In genomic region chrX:74115511-74115910, GRCm38 (mm10) we compare ENCODE assay signal across 8 mouse cellular contexts. TPM values are rescaled to one million over a fixed set of nuclear protein-coding genes. Genes with fewer than 3 reads are reported as not detected.
A peak's percentile ranks its signal among the peaks of the same experiment; 100 is the strongest.
DNase-seq lines count a peak whose midpoint lies in the region; ATAC-seq and TF ChIP-seq lines count a peak whose summit lies in the region.

No protein-coding gene starts in this region.

- H3K27me3 ChIP-seq in embryonic facial prominence, embryonic 15.5 days = no peaks in the 10 kb centered on the region
- no peaks in the 10 kb centered on the region; the same call in 1 of the 2 replicates for H3K27me3 ChIP-seq in kidney, embryonic 14.5 days (ENCODE audit: control insufficient read depth, insufficient read depth, low read length)
- no peaks in the 10 kb centered on the region for H3K27me3 ChIP-seq in limb, embryonic 15.5 days

- H3K36me3 ChIP-seq in embryonic facial prominence, embryonic 15.5 days = no peaks in the 10 kb centered on the region
- H3K36me3 ChIP-seq in kidney, embryonic 14.5 days (ENCODE audit: control insufficient read depth, insufficient read depth, low read length) = no peaks in the 10 kb centered on the region
- H3K36me3 ChIP-seq in limb, embryonic 15.5 days = no peaks in the 10 kb centered on the region

- peak; percentile 82 for DNase-seq in A20 (ENCODE audit: low read depth, low spot score)
- DNase-seq in heart, adult 9 months (ENCODE audit: low spot score in 2 of 2) = peak; percentile 42 to 56
- peak; percentile 67 for DNase-seq in spleen, postnatal 36 days (ENCODE audit: low spot score in 2 of 2)

- 10% methylated on average over 10 of the region's 10 CpGs for WGBS in bone marrow, adult 2 months
- WGBS in embryonic facial prominence, embryonic 15.5 days = 14% methylated on average over 10 of the region's 10 CpGs
- WGBS in kidney, embryonic 14.5 days = 29% methylated on average over 10 of the region's 10 CpGs
- WGBS in limb, embryonic 15.5 days = 21% methylated on average over 10 of the region's 10 CpGs

- peak overlapping the region; percentile 88 for H3K4me3 ChIP-seq in bone marrow, adult 2 months (replicated peaks; ENCODE audit: control insufficient read depth, low read depth, low read length)
- H3K4me3 ChIP-seq in embryonic facial prominence, embryonic 15.5 days (replicated peaks) = peak overlapping the region; percentile 31
- no peak overlapping the region; the same call in 1 of the 2 replicates for H3K4me3 ChIP-seq in kidney, embryonic 14.5 days (ENCODE audit: low read length)
- H3K4me3 ChIP-seq in limb, embryonic 15.5 days = peak overlapping the region; percentile 31

- ATAC-seq in embryonic facial prominence, embryonic 15.5 days (ENCODE audit: insufficient number of reproducible peaks, low FRiP score, low TSS enrichment, low read depth) = no peak
- peak; percentile 57; the same call in 1 of the 2 replicates for ATAC-seq in kidney, embryonic 14.5 days (ENCODE audit: low FRiP score, low TSS enrichment)
- ATAC-seq in limb, embryonic 15.5 days (ENCODE audit: insufficient number of reproducible peaks, low FRiP score, low TSS enrichment, low read depth) = no peak
- peak; percentile 89 for ATAC-seq in monocyte, adult 5-6 weeks (replicated peaks; ENCODE audit: insufficient number of reproducible peaks, low FRiP score, low TSS enrichment, poor library complexity, severe bottlenecking)

- no peaks in the 10 kb centered on the region for H3K4me1 ChIP-seq in bone marrow, adult 2 months (ENCODE audit: control insufficient read depth, insufficient read depth, low read length)
- no peaks in the 10 kb centered on the region for H3K4me1 ChIP-seq in embryonic facial prominence, embryonic 15.5 days
- no peaks in the 10 kb centered on the region for H3K4me1 ChIP-seq in kidney, embryonic 14.5 days (ENCODE audit: control insufficient read depth, insufficient read depth, low read length)
- H3K4me1 ChIP-seq in limb, embryonic 15.5 days = no peaks in the 10 kb centered on the region

- H3K4me2 ChIP-seq in embryonic facial prominence, embryonic 15.5 days (replicated peaks) = peak overlapping the region; percentile 37
- peak overlapping the region; percentile 25 for H3K4me2 ChIP-seq in kidney, embryonic 14.5 days (replicated peaks; ENCODE audit: low read depth, low read length)
- peak overlapping the region; percentile 26; the same call in 1 of the 2 replicates for H3K4me2 ChIP-seq in limb, embryonic 15.5 days

- H3K9ac ChIP-seq in embryonic facial prominence, embryonic 15.5 days = no peak overlapping the region
- H3K9ac ChIP-seq in kidney, embryonic 14.5 days (ENCODE audit: low read depth, low read length) = no peak overlapping the region
- H3K9ac ChIP-seq in limb, embryonic 15.5 days = no peak overlapping the region

- TF ChIP-seq CTCF in bone marrow, adult 2 months (IDR thresholded peaks at IDR 0.05; ENCODE audit: control insufficient read depth, insufficient read depth, low read length) = peak; percentile 57

- no peak for TF ChIP-seq POLR2A in bone marrow, adult 2 months (IDR thresholded peaks at IDR 0.05; ENCODE audit: borderline replicate concordance, control insufficient read depth, low read depth, low read length)

- no peaks in the 10 kb centered on the region for H3K9me3 ChIP-seq in embryonic facial prominence, embryonic 15.5 days (replicated peaks)
- H3K9me3 ChIP-seq in kidney, embryonic 14.5 days (ENCODE audit: control insufficient read depth, low read length) = no peaks in the 10 kb centered on the region
- no peaks in the 10 kb centered on the region for H3K9me3 ChIP-seq in limb, embryonic 15.5 days

- H3K27ac ChIP-seq in bone marrow, adult 2 months (ENCODE audit: control insufficient read depth, insufficient read depth, low read depth, low read length, poor library complexity) = 0 out of 2 replicates have a peak overlapping the region, but pooled peaks have one; percentile 10
- H3K27ac ChIP-seq in embryonic facial prominence, embryonic 15.5 days (replicated peaks) = no peak overlapping the region
- no peak overlapping the region for H3K27ac ChIP-seq in kidney, embryonic 14.5 days (ENCODE audit: low read depth, low read length)
- no peak overlapping the region for H3K27ac ChIP-seq in limb, embryonic 15.5 days

RNA-seq across cellular contexts. Expression of gene Opn1mw, which starts 11.8 kb away (rescaled TPM):
- polyA plus RNA-seq in bone marrow, adult 2 months (2011; ENCODE audit: insufficient read depth, insufficient read length, low replicate concordance, missing spikeins) = not detected in 2 replicates
- not detected in 2 replicates for polyA plus RNA-seq in embryonic facial prominence, embryonic 15.5 days (2015; fragmentation: Nextera tagmentation; extraction: Ambion mirVana)
- polyA plus RNA-seq in kidney, embryonic 14.5 days (2014; fragmentation: Nextera tagmentation; extraction: Ambion mirVana) = not detected in 2 replicates
- polyA plus RNA-seq in limb, embryonic 15.5 days (2015; fragmentation: Nextera tagmentation; extraction: Ambion mirVana) = not detected in 2 replicates
- not detected in 3 replicates for total RNA-seq in monocyte, adult 5-6 weeks (2017)

RNA-seq across cellular contexts. Expression of gene Mecp2, which starts 19.7 kb away (rescaled TPM):
- polyA plus RNA-seq in bone marrow, adult 2 months (2011; ENCODE audit: insufficient read depth, insufficient read length, low replicate concordance, missing spikeins) = 13.2 and 15.1 TPM in 2 replicates
- 11.9 and 12.1 TPM in 2 replicates for polyA plus RNA-seq in embryonic facial prominence, embryonic 15.5 days (2015; fragmentation: Nextera tagmentation; extraction: Ambion mirVana)
- polyA plus RNA-seq in kidney, embryonic 14.5 days (2014; fragmentation: Nextera tagmentation; extraction: Ambion mirVana) = 8.4 and 12.7 TPM in 2 replicates
- 10.6 and 12.1 TPM in 2 replicates for polyA plus RNA-seq in limb, embryonic 15.5 days (2015; fragmentation: Nextera tagmentation; extraction: Ambion mirVana)
- total RNA-seq in monocyte, adult 5-6 weeks (2017) = 22.6 to 35.0 TPM (median 27.3 TPM) in 3 replicates

RNA-seq across cellular contexts. Expression of gene Tex28, which starts 52.1 kb away (rescaled TPM):
- not detected in 2 replicates for polyA plus RNA-seq in bone marrow, adult 2 months (2011; ENCODE audit: insufficient read depth, insufficient read length, low replicate concordance, missing spikeins)
- polyA plus RNA-seq in embryonic facial prominence, embryonic 15.5 days (2015; fragmentation: Nextera tagmentation; extraction: Ambion mirVana) = not detected in 2 replicates
- polyA plus RNA-seq in kidney, embryonic 14.5 days (2014; fragmentation: Nextera tagmentation; extraction: Ambion mirVana) = not detected in 2 replicates
- not detected in 2 replicates for polyA plus RNA-seq in limb, embryonic 15.5 days (2015; fragmentation: Nextera tagmentation; extraction: Ambion mirVana)
- not detected in 3 replicates for total RNA-seq in monocyte, adult 5-6 weeks (2017)

Comparison
In these comparisons a context has a peak if more than half of its experiments do, and no peak if none do; other contexts are left out.
1. ATAC-seq: peak in kidney, embryonic 14.5 days (single experiment) and monocyte, adult 5-6 weeks (single experiment); none in embryonic facial prominence, embryonic 15.5 days (single experiment) and limb, embryonic 15.5 days (single experiment).
2. Peak in every context shown above with its lines, with median percentiles within 50 percentile points of each other: DNase-seq and H3K4me2 ChIP-seq.